Mouse (Mus musculus) mature B cell (primary cell): ENCODE data around the gene Gtdc1.
"Not testable (repeated sequence)": the region's sequence is repeated elsewhere in the genome, so short reads cannot be mapped to it uniquely, and the experiment has no call there.

Source experiments
- in situ Hi-C: fragments of 300-500 bp; cut with MboI; formaldehyde crosslinking; loops from 2 replicates; pipeline ENCODE4 v1.14.3; 2019

Gtdc1 gene

GRCm38 (mm10) chr2:44780961-44781360, 146.5 kb downstream of the Gtdc1 start:
- in situ Hi-C loops, result no loop called here

GRCm38 (mm10) chr2:44763898-44764297, 163.6 kb downstream of the Gtdc1 start:
- in situ Hi-C loops, result no loop called here

- in situ Hi-C loops, result no loop called here
Observed at GRCm38 (mm10) chr2:44736618-44737017, 190.8 kb downstream of the Gtdc1 start.

GRCm38 (mm10) chr2:44721461-44721860, 206.0 kb downstream of the Gtdc1 start:
- in situ Hi-C loops, result no loop called here

GRCm38 (mm10) chr2:44705883-44706615, 221.4 kb downstream of the Gtdc1 start:
- in situ Hi-C loops, result no loop called here

GRCm38 (mm10) chr2:44700276-44700675, 227.2 kb downstream of the Gtdc1 start:
- in situ Hi-C loops, result no loop called here

GRCm38 (mm10) chr2:44696441-44696840, 231.0 kb downstream of the Gtdc1 start:
- in situ Hi-C loops, result no loop called here

- in situ Hi-C loops, result no loop called here
Observed at GRCm38 (mm10) chr2:44693898-44694297, 233.6 kb downstream of the Gtdc1 start.

- in situ Hi-C loops, result no loop called here
Observed at GRCm38 (mm10) chr2:44664049-44664448, 263.4 kb downstream of the Gtdc1 start.

GRCm38 (mm10) chr2:44659870-44660269, 267.6 kb downstream of the Gtdc1 start:
- in situ Hi-C loops, result no loop called here

GRCm38 (mm10) chr2:44659011-44659410, 268.4 kb downstream of the Gtdc1 start:
- in situ Hi-C loops, result no loop called here

- in situ Hi-C loops, result no loop called here
Observed at GRCm38 (mm10) chr2:44648537-44648936, 278.9 kb downstream of the Gtdc1 start.

GRCm38 (mm10) chr2:44646398-44646797, 281.1 kb downstream of the Gtdc1 start:
- in situ Hi-C loops, result no loop called here

GRCm38 (mm10) chr2:44639370-44639769, 288.1 kb downstream of the Gtdc1 start:
- in situ Hi-C loops, result no loop called here

- in situ Hi-C loops, result no loop called here
Observed at GRCm38 (mm10) chr2:44638157-44638556, 289.3 kb downstream of the Gtdc1 start.

GRCm38 (mm10) chr2:44633971-44634370, 293.5 kb downstream of the Gtdc1 start:
- in situ Hi-C loops, result no loop called here

- in situ Hi-C loops, result no loop called here
Observed at GRCm38 (mm10) chr2:44633064-44633463, 294.4 kb downstream of the Gtdc1 start.

- in situ Hi-C loops, result no loop called here
Observed at GRCm38 (mm10) chr2:44632584-44632983, 294.9 kb downstream of the Gtdc1 start.

- in situ Hi-C loops, result no loop called here
Observed at GRCm38 (mm10) chr2:44631064-44631463, 296.4 kb downstream of the Gtdc1 start.

- in situ Hi-C loops, result no loop called here
Observed at GRCm38 (mm10) chr2:44628778-44629177, 298.7 kb downstream of the Gtdc1 start.

GRCm38 (mm10) chr2:44625154-44625553, 302.3 kb downstream of the Gtdc1 start:
- in situ Hi-C loops, result no loop called here

GRCm38 (mm10) chr2:44622471-44622870, 305.0 kb downstream of the Gtdc1 start:
- in situ Hi-C loops, result no loop called here

GRCm38 (mm10) chr2:44599653-44600052, 327.8 kb downstream of the Gtdc1 start:
- in situ Hi-C loops, result not testable (repeated sequence)

GRCm38 (mm10) chr2:44594276-44594675, 333.2 kb downstream of the Gtdc1 start:
- in situ Hi-C loops, result no loop called here
